Mouse (Mus musculus): ENCODE results near the gene Cacng2. TPM values are rescaled to one million over a fixed set of nuclear protein-coding genes. Genes with fewer than 3 reads are reported as not detected.

Cacng2 gene
- total RNA-seq, 1 experiment from 2014 or later, result 0.26 TPM

GRCm38 (mm10) chr15:77945711-77946110, 174.1 kb downstream of the Cacng2 start:
- DNase-seq, result no peak

Other genes starting within 250 kb of the Cacng2 start
- gene Txn2, start 191.0 kb downstream of the Cacng2 start, total RNA-seq (2021), result 430 and 443 TPM in 2 replicates
- gene Foxred2, start 163.3 kb downstream of the Cacng2 start, total RNA-seq (2021), result 3.3 and 4.4 TPM in 2 replicates
- 152 and 167 TPM in 2 replicates for gene Eif3d, start 149.2 kb downstream of the Cacng2 start, total RNA-seq (2021)
- gene Ift27, start 54.1 kb upstream of the Cacng2 start, total RNA-seq (2021), result 17.2 and 18.4 TPM in 2 replicates
- 0.94 TPM in 1 of 2 replicates, not detected in the other for gene Pvalb, start 86.4 kb upstream of the Cacng2 start, total RNA-seq (2021)
- 2.4 and 5.5 TPM in 2 replicates for gene Ncf4, start 124.8 kb upstream of the Cacng2 start, total RNA-seq (2021)
- 0.59 and 14.0 TPM in 2 replicates for gene Csf2rb2, start 185.7 kb upstream of the Cacng2 start, total RNA-seq (2021)
- 5.9 and 27.2 TPM in 2 replicates for gene Csf2rb, start 205.7 kb upstream of the Cacng2 start, total RNA-seq (2021)